In genomic region chr11:31843177-31843833, GRCm38 (mm10) we compare ENCODE assay signal across 19 mouse cellular contexts. TPM values are rescaled to one million over a fixed set of nuclear protein-coding genes. Genes with fewer than 3 reads are reported as not detected.
DNase-seq lines count a peak whose midpoint lies in the region; ATAC-seq and TF ChIP-seq lines count a peak whose summit lies in the region.
"Had no signal": no experiment of that assay in that cellular context is flagged by ENCODE, and none has a peak within 500 bp of the region (broad histone marks: within the 10 kb centered on the region; RNA-seq: fewer than 3 reads in every experiment).

No protein-coding gene starts in this region.

- H3K4me3 ChIP-seq in kidney, adult 2 months (ENCODE audit: insufficient read depth, low read depth, low read length), result no peak overlapping the region
- no peak overlapping the region for H3K4me3 ChIP-seq in embryonic facial prominence, embryonic 10.5 days
- no peak overlapping the region for H3K4me3 ChIP-seq in intestine, embryonic 15.5 days (replicated peaks)
- H3K4me3 ChIP-seq in liver, embryonic 16.5 days (ENCODE audit: low read depth, low read length), result peak overlapping the region; percentile 15; the same call in 1 of the 2 replicates
- H3K4me3 ChIP-seq: heart, embryonic 15.5 days; hindbrain, embryonic 15.5 days; kidney, embryonic 15.5 days; layer of hippocampus, adult 2 months had no signal

- H3K36me3 ChIP-seq in kidney, adult 2 months (ENCODE audit: control insufficient read depth, insufficient read depth, low read length), result no peaks in the 10 kb centered on the region
- H3K36me3 ChIP-seq in embryonic facial prominence, embryonic 10.5 days (replicated peaks), result no peaks in the 10 kb centered on the region
- H3K36me3 ChIP-seq in intestine, embryonic 15.5 days, result no peaks in the 10 kb centered on the region
- no peaks in the 10 kb centered on the region for H3K36me3 ChIP-seq in liver, embryonic 16.5 days (ENCODE audit: control insufficient read depth, insufficient read depth)
- H3K36me3 ChIP-seq: heart, embryonic 15.5 days; hindbrain, embryonic 15.5 days; kidney, embryonic 15.5 days had no signal

- peak; percentile 62 for ATAC-seq in intestine, embryonic 15.5 days
- peak; percentile 28 for ATAC-seq in liver, embryonic 16.5 days (ENCODE audit: low read depth)
- ATAC-seq: CD4-positive, CD25-positive, alpha-beta regulatory T cell, adult 4 months; forebrain, postnatal 0 days had no signal

- H3K4me1 ChIP-seq in kidney, adult 2 months (ENCODE audit: control insufficient read depth, insufficient read depth, low read length), result peaks cover 31% of the 10 kb centered on the region
- peaks cover 16% of the 10 kb centered on the region for H3K4me1 ChIP-seq in embryonic facial prominence, embryonic 10.5 days
- peaks cover 6% of the 10 kb centered on the region; the same call in 1 of the 2 replicates for H3K4me1 ChIP-seq in intestine, embryonic 15.5 days (replicated peaks)
- peaks cover 62% of the 10 kb centered on the region for H3K4me1 ChIP-seq in liver, embryonic 16.5 days (ENCODE audit: control insufficient read depth, low read depth, low read length)

- H3K4me2 ChIP-seq in intestine, embryonic 15.5 days (replicated peaks), result no peak overlapping the region
- peak overlapping the region; percentile 62 for H3K4me2 ChIP-seq in liver, embryonic 16.5 days (ENCODE audit: low read depth, low read length)
- H3K4me2 ChIP-seq: heart, embryonic 15.5 days; hindbrain, embryonic 15.5 days; kidney, embryonic 15.5 days had no signal

- H3K9ac ChIP-seq in intestine, embryonic 15.5 days, result no peak overlapping the region
- H3K9ac ChIP-seq in liver, embryonic 16.5 days (ENCODE audit: low read depth, low read length), result peak overlapping the region; percentile 70
- H3K9ac ChIP-seq: forebrain, postnatal 0 days; heart, embryonic 15.5 days; hindbrain, embryonic 15.5 days; kidney, embryonic 15.5 days had no signal

- peak; percentile 44 for DNase-seq in kidney, adult 2 months
- no peak for DNase-seq in kidney, adult 8-10 months
- DNase-seq in embryonic facial prominence, embryonic 10.5 days (ENCODE audit: low spot score), result no peak
- DNase-seq in cerebellum, postnatal 4 days (ENCODE audit: low spot score in 2 of 2), result no peak
- DNase-seq in adrenal gland, postnatal 10 days, result no peak
- DNase-seq: adrenal gland, adult 8-10 months; cerebellum, adult 9-11 months; embryo, embryonic 11 days; forebrain, postnatal 0 days; gastrocnemius, postnatal 10 days; lung, adult 2 months; thymus, postnatal 25 days had no signal

- no peak for TF ChIP-seq POLR2A in kidney, adult 2 months (IDR thresholded peaks at IDR 0.05; ENCODE audit: low read depth, low read length)

- H3K27ac ChIP-seq in kidney, adult 2 months (ENCODE audit: insufficient read depth, low read depth, low read length), result peak overlapping the region; percentile 52; the same call in 1 of the 2 replicates
- peak overlapping the region; percentile 19 for H3K27ac ChIP-seq in embryonic facial prominence, embryonic 10.5 days (replicated peaks)
- H3K27ac ChIP-seq in intestine, embryonic 15.5 days, result no peak overlapping the region
- H3K27ac ChIP-seq in liver, embryonic 16.5 days (ENCODE audit: low read length), result peak overlapping the region; percentile 99
- H3K27ac ChIP-seq: heart, embryonic 15.5 days; hindbrain, embryonic 15.5 days; kidney, embryonic 15.5 days; layer of hippocampus, adult 2 months had no signal

- WGBS in kidney, adult 2 months, result 78% methylated on average over 7 of the region's 7 CpGs
- 85% methylated on average over 7 of the region's 7 CpGs for WGBS in embryonic facial prominence, embryonic 10.5 days
- whole genome bisulfite sequencing in intestine, embryonic 15.5 days, result 75% methylated on average over 7 of the region's 7 CpGs
- 63% methylated on average over 7 of the region's 7 CpGs for WGBS in liver, embryonic 16.5 days (ENCODE audit: insufficient replicate concordance)

- H3K9me3 ChIP-seq in embryonic facial prominence, embryonic 10.5 days, result no peaks in the 10 kb centered on the region
- H3K9me3 ChIP-seq in intestine, embryonic 15.5 days, result no peaks in the 10 kb centered on the region
- no peaks in the 10 kb centered on the region for H3K9me3 ChIP-seq in liver, embryonic 16.5 days (replicated peaks; ENCODE audit: control insufficient read depth, low read length)
- H3K9me3 ChIP-seq: heart, embryonic 15.5 days; hindbrain, embryonic 15.5 days; kidney, embryonic 15.5 days had no signal

- no peak for TF ChIP-seq CTCF in kidney, adult 2 months (conservative IDR thresholded peaks at IDR 0.05; ENCODE audit: insufficient read depth, insufficient read length, low read depth, low read length)

- H3K27me3 ChIP-seq in kidney, adult 2 months (replicated peaks; ENCODE audit: control insufficient read depth, insufficient read depth, low read length), result no peaks in the 10 kb centered on the region
- H3K27me3 ChIP-seq in embryonic facial prominence, embryonic 10.5 days (replicated peaks; ENCODE audit: low read depth, poor library complexity, severe bottlenecking), result no peaks in the 10 kb centered on the region
- H3K27me3 ChIP-seq in intestine, embryonic 15.5 days (replicated peaks), result no peaks in the 10 kb centered on the region
- H3K27me3 ChIP-seq in liver, embryonic 16.5 days (ENCODE audit: control insufficient read depth, insufficient read depth, low read depth, low read length), result no peaks in the 10 kb centered on the region
- H3K27me3 ChIP-seq: heart, embryonic 15.5 days; hindbrain, embryonic 15.5 days; kidney, embryonic 15.5 days had no signal

RNA-seq across cellular contexts. Expression of gene Cpeb4, which starts 28.7 kb away (rescaled TPM):
- polyA plus RNA-seq in kidney, adult 2 months (2012; rRNA removed), result 27.2 and 30.0 TPM in 2 replicates
- polyA plus RNA-seq in embryonic facial prominence, embryonic 10.5 days (2016; fragmentation: Nextera tagmentation; extraction: Ambion mirVana), result 2.7 and 3.2 TPM in 2 replicates
- 4.2 and 4.3 TPM in 2 replicates for polyA plus RNA-seq in intestine, embryonic 15.5 days (2015; fragmentation: Nextera tagmentation; extraction: Ambion mirVana)
- 20.8 and 21.0 TPM in 2 replicates for polyA plus RNA-seq in liver, embryonic 16.5 days (2015; fragmentation: Nextera tagmentation; extraction: Ambion mirVana)
- total RNA-seq in adrenal gland, postnatal 10 days (2021), result 100 to 1,000 TPM in 1 of 2 experiments, 10 to 100 TPM in 1; 66.9 to 133 TPM
